Mouse (Mus musculus) liver, embryonic 11.5 days (tissue): ENCODE data around the gene Gli3. TPM values are rescaled to one million over a fixed set of nuclear protein-coding genes. Genes with fewer than 3 reads are reported as not detected.

ENCODE experiments used
- ATAC-seq: fragments of 200-750 bp; cut with Nextera tagmentation; replicated peaks from 2 replicates; pipeline ENCODE4 v1.8.0; 2017; ENCODE audit warnings: moderate number of reproducible peaks, mild to moderate bottlenecking, moderate TSS enrichment, moderate library complexity; ENCODE audit not compliant: low FRiP score
- DNase-seq: peaks from one replicate; pipeline ENCODE4 v3.0.0-alpha.2; 2017; ENCODE audit warnings: low spot score
- H3K27ac ChIP-seq: fragments of 300-500 bp; sonication (generic); 2 replicates; pipeline ENCODE4 v1.5.1; 2014; ENCODE audit warnings: mild to moderate bottlenecking, low read depth, low read length, control low read depth
- H3K27me3 ChIP-seq: fragments of 300-500 bp; sonication (generic); replicated peaks from 2 replicates; pipeline ENCODE4 v1.6.1; 2014; ENCODE audit warnings: low read length, mixed read lengths; ENCODE audit not compliant: control insufficient read depth, insufficient read depth
- H3K36me3 ChIP-seq: fragments of 300-500 bp; sonication (generic); 2 replicates; pipeline ENCODE4 v1.6.1; 2014; ENCODE audit warnings: mild to moderate bottlenecking, low read length, moderate library complexity, mixed read lengths; ENCODE audit not compliant: control insufficient read depth, insufficient read depth
- H3K4me1 ChIP-seq: fragments of 300-500 bp; sonication (generic); replicated peaks from 2 replicates; pipeline ENCODE4 v1.6.1; 2014; ENCODE audit warnings: low read length, mixed read lengths; ENCODE audit not compliant: control insufficient read depth, insufficient read depth
- H3K4me2 ChIP-seq: fragments of 300-500 bp; sonication (generic); 2 replicates; pipeline ENCODE4 v1.6.1; 2014; ENCODE audit warnings: mild to moderate bottlenecking, control low read depth, moderate library complexity
- H3K4me3 ChIP-seq: fragments of 300-500 bp; sonication (generic); 2 replicates; pipeline ENCODE4 v1.5.1; 2014; ENCODE audit warnings: low read depth, low read length, control low read depth
- H3K9ac ChIP-seq: fragments of 300-500 bp; sonication (generic); 2 replicates; pipeline ENCODE4 v1.6.1; 2014; ENCODE audit warnings: low read depth, low read length, control low read depth
- H3K9me3 ChIP-seq: fragments of 300-500 bp; sonication (generic); 2 replicates; pipeline ENCODE4 v1.6.1; 2016; ENCODE audit warnings: low read length, inconsistent platforms, mixed read lengths; ENCODE audit not compliant: control insufficient read depth
- WGBS: fragments of 180-500 bp; shearing (Covaris S2); extraction: QIAGEN DNeasy Blood & Tissue Kit; methylation state at CpG from one replicate; pipeline ENCODE4 v1.1.7; 2014; 5-methylcytosine and 5-hydroxymethylcytosine counted together
- polyA plus RNA-seq: library from polyadenylated mRNA; unstranded; fragments of >200 nt; fragmentation: Nextera tagmentation; extraction: Ambion mirVana; gene quantifications from 2 replicates; pipeline ENCODE4 v1.2.1, GENCODE M21; 2014

Gli3 gene
- polyA plus RNA-seq, 1 experiment from 2014 or later: 6.7 TPM

DNA sequence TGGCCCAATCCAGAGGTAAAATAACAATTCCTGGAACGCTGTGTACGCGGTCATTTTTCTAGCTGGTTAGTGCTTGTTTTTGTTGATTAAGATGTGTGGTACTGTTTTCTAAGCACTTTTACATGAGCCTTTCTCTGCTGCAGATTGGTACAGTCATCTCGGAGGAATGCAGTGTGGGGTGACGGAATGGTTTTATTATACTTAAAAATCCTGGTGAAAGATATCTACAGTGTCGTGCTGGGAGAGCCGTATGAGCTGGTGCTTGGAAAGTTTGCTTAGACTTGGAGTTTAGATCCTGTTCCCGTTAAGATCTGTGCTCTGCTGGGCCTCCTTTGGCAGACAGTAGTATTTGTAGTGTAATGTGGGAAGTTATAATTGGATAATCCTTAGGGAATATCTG lies 51.0 kb downstream of the Gli3 start:
- peak; percentile 16 for DNase-seq
- Histone ChIP-seq H3K4me3 (no peak overlapping the region), H3K27me3 (no peaks in the 10 kb centered on the region), H3K9ac (no peak overlapping the region), H3K36me3 (no peaks in the 10 kb centered on the region), H3K27ac (no peak overlapping the region), H3K9me3 (no peaks in the 10 kb centered on the region), H3K4me1 (no peaks in the 10 kb centered on the region), H3K4me2 (no peak overlapping the region)
- ATAC-seq: no peak
- 83% methylated on average over 8 of the region's 8 CpGs for whole genome bisulfite sequencing

GRCm38 (mm10) chr13:15517048-15517760 lies 54.2 kb downstream of the Gli3 start:
- no peak overlapping the region for H3K4me2 ChIP-seq
- ATAC-seq (no peak), DNase-seq (peak; percentile 21)

GRCm38 (mm10) chr13:15520353-15520752 lies 57.3 kb downstream of the Gli3 start:
- 88% methylated on average over 2 of the region's 2 CpGs for WGBS
- Histone ChIP-seq H3K4me1 (no peaks in the 10 kb centered on the region), H3K36me3 (no peaks in the 10 kb centered on the region), H3K4me3 (no peak overlapping the region), H3K4me2 (no peak overlapping the region), H3K27me3 (no peaks in the 10 kb centered on the region), H3K9me3 (no peaks in the 10 kb centered on the region), H3K9ac (no peak overlapping the region), H3K27ac (no peak overlapping the region)
- ATAC-seq (no peak), DNase-seq (peak; percentile 25)

More at GRCm38 (mm10) chr13:15517048-15517760, 54.2 kb downstream of the Gli3 start:
- H3K9ac ChIP-seq: no peak overlapping the region
- H3K4me3 ChIP-seq: no peak overlapping the region
- H3K4me1 ChIP-seq: no peaks in the 10 kb centered on the region
- H3K27me3 ChIP-seq: no peaks in the 10 kb centered on the region
- no peaks in the 10 kb centered on the region for H3K36me3 ChIP-seq
- H3K27ac ChIP-seq: no peak overlapping the region
- WGBS: 85% methylated on average over 9 of the region's 9 CpGs
- H3K9me3 ChIP-seq: no peaks in the 10 kb centered on the region

- no peaks in the 10 kb centered on the region for H3K4me1 ChIP-seq
- DNase-seq (peak; percentile 16), ATAC-seq (no peak)
- 84% methylated on average over 3 of the region's 3 CpGs for WGBS
- H3K9me3 ChIP-seq: no peaks in the 10 kb centered on the region
- H3K4me3 ChIP-seq: no peak overlapping the region
- no peak overlapping the region for H3K4me2 ChIP-seq
- H3K36me3 ChIP-seq: no peaks in the 10 kb centered on the region
- H3K9ac ChIP-seq: no peak overlapping the region
- H3K27me3 ChIP-seq: no peaks in the 10 kb centered on the region
- no peak overlapping the region for H3K27ac ChIP-seq
Measured at GRCm38 (mm10) chr13:15522153-15522552, 59.1 kb downstream of the Gli3 start.

DNA sequence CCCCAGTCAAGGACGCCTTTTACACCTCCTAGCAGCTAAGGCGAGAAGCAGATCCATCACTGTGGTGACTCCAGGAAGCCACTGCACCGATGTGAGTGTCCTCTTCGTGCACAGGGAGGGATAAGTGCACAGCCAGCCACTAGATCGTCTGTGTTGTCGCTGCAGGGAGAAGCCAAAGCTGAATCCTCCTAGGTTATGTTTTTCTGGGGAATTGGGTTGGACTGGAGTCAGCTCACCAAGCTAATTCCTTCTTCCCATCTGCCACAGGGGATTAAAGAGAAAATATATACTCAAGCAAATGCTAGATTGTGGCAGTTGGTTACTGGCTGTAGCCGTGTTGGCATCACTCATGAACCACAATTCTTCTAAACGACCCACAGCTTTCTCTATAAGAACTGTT lies 61.2 kb downstream of the Gli3 start:
- Histone ChIP-seq H3K4me1 (no peaks in the 10 kb centered on the region), H3K9ac (no peak overlapping the region), H3K36me3 (no peaks in the 10 kb centered on the region), H3K4me2 (no peak overlapping the region), H3K27me3 (no peaks in the 10 kb centered on the region), H3K27ac (no peak overlapping the region), H3K4me3 (no peak overlapping the region), H3K9me3 (no peaks in the 10 kb centered on the region)
- no peak for DNase-seq
- WGBS: 81% methylated on average over 8 of the region's 8 CpGs
- ATAC-seq: no peak

- ATAC-seq: no peak
- 87% methylated on average over 4 of the region's 4 CpGs for WGBS
- Histone ChIP-seq H3K27me3 (no peaks in the 10 kb centered on the region), H3K27ac (no peak overlapping the region), H3K9me3 (no peaks in the 10 kb centered on the region), H3K36me3 (no peaks in the 10 kb centered on the region), H3K9ac (no peak overlapping the region), H3K4me3 (no peak overlapping the region), H3K4me1 (no peaks in the 10 kb centered on the region), H3K4me2 (no peak overlapping the region)
- no peak for DNase-seq
Measured at GRCm38 (mm10) chr13:15526691-15527090, 63.7 kb downstream of the Gli3 start.

- Histone ChIP-seq H3K9ac (no peak overlapping the region), H3K9me3 (no peaks in the 10 kb centered on the region), H3K4me2 (no peak overlapping the region), H3K36me3 (no peaks in the 10 kb centered on the region), H3K27me3 (no peaks in the 10 kb centered on the region), H3K27ac (no peak overlapping the region), H3K4me3 (no peak overlapping the region), H3K4me1 (no peaks in the 10 kb centered on the region)
- ATAC-seq: no peak
- WGBS: 71% methylated on average over 3 of the region's 3 CpGs
- DNase-seq: no peak
Measured at GRCm38 (mm10) chr13:15531568-15531967, 68.5 kb downstream of the Gli3 start.

DNA sequence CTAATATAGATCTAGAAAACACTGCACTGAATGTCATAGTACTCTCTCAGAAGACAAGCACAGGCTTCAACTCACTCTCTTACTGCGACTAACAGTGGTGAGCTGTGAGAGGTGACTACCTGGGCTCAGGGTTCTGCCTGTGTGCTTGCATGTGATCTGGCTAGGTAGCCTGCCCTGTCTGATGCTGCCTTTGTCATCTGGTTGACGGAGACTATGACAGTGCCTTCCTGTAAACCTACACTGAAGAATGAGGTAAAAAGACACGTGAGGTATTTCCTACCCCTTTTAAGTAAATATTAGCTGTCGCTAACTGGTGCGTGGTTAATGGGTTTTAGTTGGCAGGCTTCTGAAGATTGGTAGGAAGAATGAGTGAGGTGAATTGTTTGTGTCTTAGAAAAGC lies 74.2 kb downstream of the Gli3 start:
- WGBS: 68% methylated on average over 5 of the region's 5 CpGs
- Histone ChIP-seq H3K4me1 (0 out of 2 replicates have a peak, but pooled peaks cover 5% of the 10 kb centered on the region), H3K36me3 (no peaks in the 10 kb centered on the region), H3K27ac (no peak overlapping the region), H3K4me2 (no peak overlapping the region), H3K27me3 (no peaks in the 10 kb centered on the region), H3K9ac (no peak overlapping the region), H3K4me3 (no peak overlapping the region), H3K9me3 (no peaks in the 10 kb centered on the region)
- ATAC-seq: no peak
- DNase-seq: no peak

DNA sequence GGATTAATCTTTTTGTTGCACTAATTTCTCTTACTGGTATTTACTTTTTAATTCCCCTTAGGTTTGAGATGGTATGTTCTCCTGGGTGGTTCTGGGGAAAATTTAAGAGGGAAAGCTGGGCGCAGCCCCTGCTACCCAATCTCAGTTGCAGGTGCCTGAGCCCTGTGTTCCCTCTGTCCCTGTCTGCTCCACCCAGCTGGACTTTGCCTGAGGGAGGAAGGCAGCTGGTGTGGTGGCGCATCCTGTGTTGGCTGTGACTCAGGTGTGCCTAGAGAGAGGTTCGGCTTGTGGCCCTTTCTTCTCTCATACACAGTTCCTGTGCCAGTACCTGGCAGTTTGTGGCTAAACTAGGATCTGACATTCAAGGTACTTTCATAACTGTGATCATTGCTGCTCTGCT lies 74.6 kb downstream of the Gli3 start:
- Histone ChIP-seq H3K4me3 (no peak overlapping the region), H3K4me2 (no peak overlapping the region), H3K36me3 (no peaks in the 10 kb centered on the region), H3K9ac (no peak overlapping the region), H3K9me3 (no peaks in the 10 kb centered on the region), H3K27ac (no peak overlapping the region), H3K4me1 (0 out of 2 replicates have a peak, but pooled peaks cover 5% of the 10 kb centered on the region), H3K27me3 (no peaks in the 10 kb centered on the region)
- 84% methylated on average over 3 of the region's 3 CpGs for WGBS
- DNase-seq (no peak), ATAC-seq (no peak)
